Mouse (Mus musculus) hindbrain, embryonic 10.5 days (tissue): ENCODE measurements at regions not wholly inside any gene's neighbourhood (a gene's known extent, or its start where the extent isn't known, plus 50 kb on each side); places are given as distances from the start of the nearest gene placed in this dataset.
A peak's percentile ranks its signal among the peaks of the same experiment; 100 is the strongest.

Experiments
- DNase-seq: peaks from one replicate; pipeline ENCODE4 v3.0.0-alpha.2; 2017; ENCODE audit warnings: low spot score
- H3K27ac ChIP-seq: fragments of 300-500 bp; sonication (generic); 2 replicates; pipeline ENCODE4 v1.5.1; 2016; ENCODE audit warnings: mild to moderate bottlenecking, moderate library complexity
- H3K27me3 ChIP-seq: fragments of 300-500 bp; sonication (generic); 2 replicates; pipeline ENCODE4 v1.6.1; 2016; ENCODE audit warnings: mild to moderate bottlenecking; ENCODE audit not compliant: poor library complexity, insufficient read depth, severe bottlenecking
- H3K36me3 ChIP-seq: fragments of 300-500 bp; sonication (generic); 2 replicates; pipeline ENCODE4 v1.6.1; 2016; ENCODE audit warnings: mild to moderate bottlenecking, moderate library complexity
- H3K4me1 ChIP-seq: fragments of 300-500 bp; sonication (generic); replicated peaks from 2 replicates; pipeline ENCODE4 v1.6.1; 2016; ENCODE audit warnings: mild to moderate bottlenecking
- H3K4me3 ChIP-seq: fragments of 300-500 bp; sonication (generic); 2 replicates; pipeline ENCODE4 v1.5.1; 2016; ENCODE audit warnings: mild to moderate bottlenecking, moderate library complexity
- H3K9me3 ChIP-seq: fragments of 300-500 bp; sonication (generic); 2 replicates; pipeline ENCODE4 v1.6.1; 2016; ENCODE audit warnings: mild to moderate bottlenecking, moderate library complexity
- WGBS: fragments of 180-500 bp; shearing (Covaris S2); methylation state at CpG from one replicate; pipeline ENCODE4 v1.1.7; 2016; 5-methylcytosine and 5-hydroxymethylcytosine counted together

- H3K4me3 ChIP-seq = no peak overlapping the region
- 71% methylated on average over 1 of the region's 1 CpGs for WGBS
- no peak overlapping the region for H3K27ac ChIP-seq
- no peaks in the 10 kb centered on the region for H3K36me3 ChIP-seq
- no peaks in the 10 kb centered on the region for H3K4me1 ChIP-seq
- H3K27me3 ChIP-seq = no peaks in the 10 kb centered on the region
- H3K9me3 ChIP-seq = no peaks in the 10 kb centered on the region
- no peak for DNase-seq
Measured at GRCm38 (mm10) chr16:51457166-51457565, 573.9 kb upstream of the Cblb start.

GRCm38 (mm10) chr16:51475690-51476089, 555.3 kb upstream of the Cblb start:
- Histone ChIP-seq H3K27ac (no peak overlapping the region), H3K27me3 (no peaks in the 10 kb centered on the region), H3K36me3 (no peaks in the 10 kb centered on the region), H3K9me3 (no peaks in the 10 kb centered on the region), H3K4me1 (no peaks in the 10 kb centered on the region), H3K4me3 (no peak overlapping the region)
- 88% methylated on average over 3 of the region's 3 CpGs for WGBS
- DNase-seq = no peak

- Histone ChIP-seq H3K4me1 (no peaks in the 10 kb centered on the region), H3K36me3 (no peaks in the 10 kb centered on the region), H3K27me3 (no peaks in the 10 kb centered on the region), H3K4me3 (no peak overlapping the region), H3K9me3 (no peaks in the 10 kb centered on the region), H3K27ac (no peak overlapping the region)
- DNase-seq = no peak
- WGBS = 81% methylated on average over 2 of the region's 2 CpGs
Measured at GRCm38 (mm10) chr16:51496096-51496495, 534.9 kb upstream of the Cblb start.

- no peaks in the 10 kb centered on the region for H3K9me3 ChIP-seq
- H3K4me3 ChIP-seq = no peak overlapping the region
- no peaks in the 10 kb centered on the region for H3K4me1 ChIP-seq
- no peak for DNase-seq
- 94% methylated on average over 7 of the region's 7 CpGs for WGBS
- no peaks in the 10 kb centered on the region for H3K36me3 ChIP-seq
- no peaks in the 10 kb centered on the region for H3K27me3 ChIP-seq
- no peak overlapping the region for H3K27ac ChIP-seq
Measured at GRCm38 (mm10) chr16:51497777-51498176, 533.2 kb upstream of the Cblb start.

GRCm38 (mm10) chr16:51517079-51517478, 513.9 kb upstream of the Cblb start:
- no peaks in the 10 kb centered on the region for H3K9me3 ChIP-seq
- H3K4me3 ChIP-seq = no peak overlapping the region
- peak overlapping the region; percentile 29; the same call in 1 of the 2 replicates for H3K27ac ChIP-seq
- H3K4me1 ChIP-seq = peaks cover 18% of the 10 kb centered on the region
- no peaks in the 10 kb centered on the region for H3K36me3 ChIP-seq
- peak; percentile 32 for DNase-seq
- 69% methylated on average over 3 of the region's 3 CpGs for WGBS
- H3K27me3 ChIP-seq = no peaks in the 10 kb centered on the region

GRCm38 (mm10) chr16:51520762-51521161, 510.3 kb upstream of the Cblb start:
- 58% methylated on average over 4 of the region's 4 CpGs for WGBS
- DNase-seq = peak; percentile 13
- Histone ChIP-seq H3K4me1 (peaks cover 28% of the 10 kb centered on the region), H3K27me3 (no peaks in the 10 kb centered on the region), H3K27ac (no peak overlapping the region), H3K9me3 (no peaks in the 10 kb centered on the region), H3K4me3 (no peak overlapping the region), H3K36me3 (no peaks in the 10 kb centered on the region)

- no peaks in the 10 kb centered on the region for H3K36me3 ChIP-seq
- H3K4me1 ChIP-seq = peaks cover 29% of the 10 kb centered on the region
- no peaks in the 10 kb centered on the region for H3K9me3 ChIP-seq
- no peaks in the 10 kb centered on the region for H3K27me3 ChIP-seq
- WGBS = 62% methylated on average over 13 of the region's 13 CpGs
- no peak overlapping the region for H3K4me3 ChIP-seq
- DNase-seq = peak; percentile 43
- H3K27ac ChIP-seq = peak overlapping the region; percentile 59
Measured at GRCm38 (mm10) chr16:51521317-51522092, 509.5 kb upstream of the Cblb start.

- H3K9me3 ChIP-seq = no peaks in the 10 kb centered on the region
- H3K4me3 ChIP-seq = no peak overlapping the region
- no peaks in the 10 kb centered on the region for H3K27me3 ChIP-seq
- WGBS = 93% methylated on average over 1 of the region's 1 CpGs
- no peak overlapping the region for H3K27ac ChIP-seq
- DNase-seq = no peak
- peaks cover 24% of the 10 kb centered on the region for H3K4me1 ChIP-seq
- no peaks in the 10 kb centered on the region for H3K36me3 ChIP-seq
Measured at GRCm38 (mm10) chr16:51524023-51524422, 507.0 kb upstream of the Cblb start.

- H3K27me3 ChIP-seq = no peaks in the 10 kb centered on the region
- H3K27ac ChIP-seq = no peak overlapping the region
- H3K36me3 ChIP-seq = no peaks in the 10 kb centered on the region
- no peaks in the 10 kb centered on the region for H3K4me1 ChIP-seq
- no peak for DNase-seq
- no peak overlapping the region for H3K4me3 ChIP-seq
- 94% methylated on average over 1 of the region's 1 CpGs for WGBS
- H3K9me3 ChIP-seq = no peaks in the 10 kb centered on the region
Measured at GRCm38 (mm10) chr16:51532496-51532895, 498.5 kb upstream of the Cblb start.

- Histone ChIP-seq H3K9me3 (no peaks in the 10 kb centered on the region), H3K27ac (no peak overlapping the region), H3K4me1 (no peaks in the 10 kb centered on the region), H3K36me3 (no peaks in the 10 kb centered on the region), H3K27me3 (no peaks in the 10 kb centered on the region), H3K4me3 (no peak overlapping the region)
- no peak for DNase-seq
- WGBS = 88% methylated on average over 4 of the region's 4 CpGs
Measured at GRCm38 (mm10) chr16:51543769-51544168, 487.3 kb upstream of the Cblb start.

GRCm38 (mm10) chr16:51547032-51547431, 484.0 kb upstream of the Cblb start:
- Histone ChIP-seq H3K4me1 (no peaks in the 10 kb centered on the region), H3K27ac (no peak overlapping the region), H3K4me3 (no peak overlapping the region), H3K9me3 (no peaks in the 10 kb centered on the region), H3K36me3 (no peaks in the 10 kb centered on the region), H3K27me3 (no peaks in the 10 kb centered on the region)
- DNase-seq = no peak
- 84% methylated on average over 1 of the region's 1 CpGs for WGBS

GRCm38 (mm10) chr16:51562866-51563658, 468.0 kb upstream of the Cblb start:
- WGBS = 91% methylated on average over 5 of the region's 5 CpGs
- H3K4me3 ChIP-seq = no peak overlapping the region

GRCm38 (mm10) chr16:51564064-51564463, 467.0 kb upstream of the Cblb start:
- no peaks in the 10 kb centered on the region for H3K36me3 ChIP-seq
- no peak for DNase-seq
- H3K9me3 ChIP-seq = no peaks in the 10 kb centered on the region
- H3K4me3 ChIP-seq = no peak overlapping the region
- no peak overlapping the region for H3K27ac ChIP-seq
- H3K4me1 ChIP-seq = no peaks in the 10 kb centered on the region
- H3K27me3 ChIP-seq = no peaks in the 10 kb centered on the region

More at GRCm38 (mm10) chr16:51562866-51563658, 468.0 kb upstream of the Cblb start:
- Histone ChIP-seq H3K27me3 (no peaks in the 10 kb centered on the region), H3K4me1 (no peaks in the 10 kb centered on the region), H3K27ac (no peak overlapping the region), H3K9me3 (no peaks in the 10 kb centered on the region), H3K36me3 (no peaks in the 10 kb centered on the region)
- no peak for DNase-seq
